Mouse (Mus musculus): ENCODE results near the gene Aldh1a1. TPM values are rescaled to one million over a fixed set of nuclear protein-coding genes. Genes with fewer than 3 reads are reported as not detected.
"Not testable (repeated sequence)": the region's sequence is repeated elsewhere in the genome, so short reads cannot be mapped to it uniquely, and the experiment has no call there.

Gene Aldh1a1
- polyA plus RNA-seq, 1 experiment: 11.4 TPM

DNA sequence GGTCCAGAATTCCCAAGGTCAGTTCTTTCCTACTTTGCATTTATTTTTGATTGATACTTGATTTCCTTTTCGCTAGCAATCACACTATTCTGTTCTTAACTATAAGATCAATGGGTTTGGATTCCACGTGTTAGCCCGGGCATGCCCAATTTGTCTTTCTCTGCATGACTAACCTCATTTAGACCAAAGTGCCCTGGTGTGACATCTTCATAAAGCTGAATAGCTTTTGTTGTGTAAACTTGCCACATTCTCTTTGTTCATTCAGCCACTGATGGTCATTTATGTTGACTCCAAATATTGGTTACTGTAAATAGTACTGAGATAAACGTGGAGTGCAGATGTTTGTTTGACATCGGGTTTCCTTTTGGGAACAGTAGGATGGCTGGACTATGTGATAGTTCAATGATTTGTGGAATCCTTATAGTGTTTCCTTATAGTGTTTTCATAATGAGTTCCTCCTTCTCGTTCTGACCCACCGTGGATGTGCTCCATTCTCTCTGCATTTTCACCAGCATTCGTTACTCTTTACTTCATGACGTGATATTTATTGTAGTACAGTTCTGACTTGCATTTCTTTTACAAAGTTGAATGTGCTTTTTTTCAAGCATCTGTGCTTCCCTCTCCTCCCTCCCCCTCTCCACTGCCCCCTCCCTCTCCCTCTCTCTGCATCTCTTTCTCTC lies 14.6 kb downstream of the Aldh1a1 start:
- 75% methylated on average over 9 of the region's 9 CpGs for WGBS
- TF ChIP-seq CTCF (IDR thresholded peaks at IDR 0.05; ENCODE audit: extremely low read depth, insufficient read length, insufficient replicate concordance, low read depth, low read length) (no peak), POLR2A (IDR thresholded peaks at IDR 0.05; ENCODE audit: low read depth, low read length) (no peak)
- H3K36me3 ChIP-seq (ENCODE audit: control insufficient read depth, insufficient read depth, low read length): no peaks in the 10 kb centered on the region
- H3K27ac ChIP-seq (ENCODE audit: insufficient read depth, low read depth, low read length): no peak overlapping the region
- H3K4me3 ChIP-seq (ENCODE audit: low read depth, low read length): no peak overlapping the region
- H3K4me1 ChIP-seq (ENCODE audit: control insufficient read depth, insufficient read depth, insufficient read length, low read length): no peaks in the 10 kb centered on the region
- H3K27me3 ChIP-seq (ENCODE audit: control insufficient read depth, insufficient read depth, low read length): no peaks in the 10 kb centered on the region

DNA sequence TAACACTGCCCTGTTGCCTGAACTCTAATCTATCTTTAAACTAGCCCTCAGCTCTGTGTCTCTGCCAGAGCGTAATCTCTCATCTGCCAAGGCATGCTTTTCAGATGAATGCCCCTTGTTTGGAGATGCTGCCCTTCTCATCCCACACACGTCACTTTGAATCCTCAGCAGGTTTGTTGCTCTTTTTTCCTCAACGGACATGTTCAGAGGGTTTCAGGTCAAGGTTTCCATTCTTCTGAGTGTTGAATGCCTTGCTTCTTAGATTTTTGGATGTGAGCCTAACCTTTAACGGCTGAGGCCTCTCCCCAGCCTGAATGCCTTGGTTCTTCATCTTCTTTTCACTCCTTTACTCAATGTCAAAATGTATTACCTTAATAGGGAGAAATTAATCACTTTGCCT lies 16.1 kb downstream of the Aldh1a1 start:
- no peaks in the 10 kb centered on the region for H3K36me3 ChIP-seq (ENCODE audit: control insufficient read depth, insufficient read depth, low read length)
- H3K27ac ChIP-seq (ENCODE audit: insufficient read depth, low read depth, low read length): no peak overlapping the region
- no peaks in the 10 kb centered on the region for H3K4me1 ChIP-seq (ENCODE audit: control insufficient read depth, insufficient read depth, insufficient read length, low read length)
- no peaks in the 10 kb centered on the region for H3K27me3 ChIP-seq (ENCODE audit: control insufficient read depth, insufficient read depth, low read length)
- no peak for TF ChIP-seq CTCF (IDR thresholded peaks at IDR 0.05; ENCODE audit: extremely low read depth, insufficient read length, insufficient replicate concordance, low read depth, low read length)
- TF ChIP-seq POLR2A (IDR thresholded peaks at IDR 0.05; ENCODE audit: low read depth, low read length): no peak
- 69% methylated on average over 4 of the region's 4 CpGs for WGBS
- no peak overlapping the region for H3K4me3 ChIP-seq (ENCODE audit: low read depth, low read length)

DNA sequence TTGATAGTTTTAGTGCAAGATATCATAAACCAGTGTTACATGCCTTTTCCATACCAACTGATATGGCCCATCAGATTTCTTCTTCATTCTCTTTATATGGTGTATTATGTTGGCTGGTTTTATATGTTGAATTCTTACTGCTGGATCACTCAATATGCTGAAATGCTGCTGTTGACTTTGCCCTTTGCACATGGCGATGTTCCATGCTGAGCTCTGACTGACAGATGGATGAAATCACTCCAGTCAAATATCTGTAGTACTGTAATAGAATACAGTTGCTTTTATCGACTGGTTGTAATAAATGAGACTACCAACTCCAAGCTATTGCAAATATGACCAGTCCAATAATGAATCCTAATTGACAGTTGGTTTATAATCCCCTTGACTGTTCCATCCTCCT lies 19.5 kb downstream of the Aldh1a1 start:
- no peak for TF ChIP-seq POLR2A (IDR thresholded peaks at IDR 0.05; ENCODE audit: low read depth, low read length)
- no peak for TF ChIP-seq CTCF (IDR thresholded peaks at IDR 0.05; ENCODE audit: extremely low read depth, insufficient read length, insufficient replicate concordance, low read depth, low read length)
- Histone ChIP-seq H3K27me3 (ENCODE audit: control insufficient read depth, insufficient read depth, low read length) (no peaks in the 10 kb centered on the region), H3K4me1 (ENCODE audit: control insufficient read depth, insufficient read depth, insufficient read length, low read length) (no peaks in the 10 kb centered on the region), H3K4me3 (ENCODE audit: low read depth, low read length) (no peak overlapping the region), H3K36me3 (ENCODE audit: control insufficient read depth, insufficient read depth, low read length) (no peaks in the 10 kb centered on the region), H3K27ac (ENCODE audit: insufficient read depth, low read depth, low read length) (no peak overlapping the region)
- 86% methylated on average over 2 of the region's 2 CpGs for WGBS

GRCm38 (mm10) chr19:20513181-20513580 lies 20.7 kb downstream of the Aldh1a1 start:
- Histone ChIP-seq H3K27me3 (ENCODE audit: control insufficient read depth, insufficient read depth, low read length) (no peaks in the 10 kb centered on the region), H3K4me1 (ENCODE audit: control insufficient read depth, insufficient read depth, insufficient read length, low read length) (no peaks in the 10 kb centered on the region), H3K4me3 (ENCODE audit: low read depth, low read length) (no peak overlapping the region), H3K36me3 (ENCODE audit: control insufficient read depth, insufficient read depth, low read length) (no peaks in the 10 kb centered on the region), H3K27ac (ENCODE audit: insufficient read depth, low read depth, low read length) (no peak overlapping the region)
- 84% methylated on average over 2 of the region's 2 CpGs for WGBS
- TF ChIP-seq CTCF (IDR thresholded peaks at IDR 0.05; ENCODE audit: extremely low read depth, insufficient read length, insufficient replicate concordance, low read depth, low read length) (no peak), POLR2A (IDR thresholded peaks at IDR 0.05; ENCODE audit: low read depth, low read length) (no peak)

DNA sequence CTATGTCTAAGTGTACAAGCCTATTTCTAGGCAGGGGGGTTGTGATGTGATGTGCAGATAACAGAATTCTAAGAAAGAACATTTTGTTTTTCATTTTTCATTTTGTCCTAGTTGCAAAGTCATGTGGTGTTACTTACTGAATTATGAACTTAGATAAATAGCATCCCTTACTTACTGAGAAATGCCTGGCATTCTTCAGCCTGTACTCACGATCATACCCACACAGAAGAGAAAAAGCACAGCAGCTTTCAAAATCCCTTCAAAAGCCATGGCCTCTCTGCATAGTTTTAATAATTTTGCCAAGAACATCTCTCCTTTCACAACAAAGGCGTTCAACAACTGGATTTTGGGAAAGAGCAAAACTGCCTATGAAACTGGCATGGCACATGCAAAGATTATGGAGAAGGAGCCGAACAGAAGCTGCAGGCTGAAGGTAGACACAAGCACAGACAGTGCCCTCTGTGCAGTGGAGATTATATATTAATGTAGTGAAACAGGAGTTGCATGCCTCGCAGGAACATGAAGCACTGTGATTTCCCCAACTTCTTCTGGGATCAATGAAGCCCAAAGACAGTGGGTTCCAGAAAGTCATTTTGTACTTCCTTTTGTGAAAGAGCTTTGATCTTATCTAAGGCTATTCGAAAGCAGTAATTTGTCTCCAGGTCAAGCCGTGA lies 21.3 kb downstream of the Aldh1a1 start:
- TF ChIP-seq CTCF (IDR thresholded peaks at IDR 0.05; ENCODE audit: extremely low read depth, insufficient read length, insufficient replicate concordance, low read depth, low read length) (no peak), POLR2A (IDR thresholded peaks at IDR 0.05; ENCODE audit: low read depth, low read length) (no peak)
- Histone ChIP-seq H3K27me3 (ENCODE audit: control insufficient read depth, insufficient read depth, low read length) (no peaks in the 10 kb centered on the region), H3K4me3 (ENCODE audit: low read depth, low read length) (no peak overlapping the region), H3K27ac (ENCODE audit: insufficient read depth, low read depth, low read length) (no peak overlapping the region), H3K36me3 (ENCODE audit: control insufficient read depth, insufficient read depth, low read length) (no peaks in the 10 kb centered on the region), H3K4me1 (ENCODE audit: control insufficient read depth, insufficient read depth, insufficient read length, low read length) (no peaks in the 10 kb centered on the region)
- 59% methylated on average over 6 of the region's 6 CpGs for WGBS

DNA sequence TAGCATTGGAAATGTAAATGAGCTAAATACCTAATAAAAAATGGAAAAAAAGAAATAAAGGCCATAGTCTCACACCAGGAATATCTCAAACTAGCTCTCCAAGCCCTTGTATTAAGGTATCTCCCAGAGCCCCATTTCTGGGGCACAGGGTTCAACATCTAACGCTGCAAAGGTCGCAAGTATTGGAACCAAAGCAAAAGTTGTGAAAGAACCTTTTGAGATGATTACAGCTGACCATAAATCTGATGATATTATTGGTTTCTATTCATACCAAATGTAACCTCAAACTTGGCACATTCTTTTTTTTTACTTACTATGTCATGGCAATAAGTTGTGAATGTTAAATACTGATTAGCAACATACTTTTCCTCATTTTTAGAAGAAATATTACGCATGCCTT lies 24.0 kb downstream of the Aldh1a1 start:
- Histone ChIP-seq H3K4me1 (ENCODE audit: control insufficient read depth, insufficient read depth, insufficient read length, low read length) (no peaks in the 10 kb centered on the region), H3K27me3 (ENCODE audit: control insufficient read depth, insufficient read depth, low read length) (no peaks in the 10 kb centered on the region), H3K36me3 (ENCODE audit: control insufficient read depth, insufficient read depth, low read length) (no peaks in the 10 kb centered on the region), H3K27ac (ENCODE audit: insufficient read depth, low read depth, low read length) (no peak overlapping the region), H3K4me3 (ENCODE audit: low read depth, low read length) (no peak overlapping the region)
- TF ChIP-seq CTCF (IDR thresholded peaks at IDR 0.05; ENCODE audit: extremely low read depth, insufficient read length, insufficient replicate concordance, low read depth, low read length): no peak
- TF ChIP-seq POLR2A (IDR thresholded peaks at IDR 0.05; ENCODE audit: low read depth, low read length): no peak
- 79% methylated on average over 3 of the region's 3 CpGs for WGBS

DNA sequence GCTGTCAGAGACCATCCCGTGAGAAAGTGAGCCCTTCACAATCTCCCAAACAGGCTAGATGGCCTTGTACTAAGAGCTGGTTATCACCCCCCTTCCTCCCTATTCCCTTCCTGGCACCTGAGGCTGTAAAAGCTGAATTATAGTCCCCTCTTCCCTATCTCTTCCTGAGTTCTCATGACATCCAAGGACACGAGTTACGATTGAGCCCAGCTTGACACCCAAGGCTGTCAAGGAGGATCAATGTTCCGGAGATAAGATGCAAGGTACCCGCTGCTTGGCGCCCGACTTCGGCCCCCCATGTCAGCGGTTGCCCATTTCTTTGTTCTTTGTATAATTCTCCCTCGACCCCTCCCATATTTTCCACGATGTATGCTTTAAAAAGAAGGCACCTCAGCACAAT lies 36.6 kb downstream of the Aldh1a1 start:
- H3K4me1 ChIP-seq (ENCODE audit: control insufficient read depth, insufficient read depth, insufficient read length, low read length); H3K4me3 ChIP-seq (ENCODE audit: low read depth, low read length); H3K27me3 ChIP-seq (ENCODE audit: control insufficient read depth, insufficient read depth, low read length); H3K27ac ChIP-seq (ENCODE audit: insufficient read depth, low read depth, low read length); H3K36me3 ChIP-seq (ENCODE audit: control insufficient read depth, insufficient read depth, low read length): not testable (repeated sequence)
- WGBS: 84% methylated on average over 11 of the region's 11 CpGs
